Mouse (Mus musculus): ENCODE results near the gene Rcn3. TPM values are rescaled to one million over a fixed set of nuclear protein-coding genes. Genes with fewer than 3 reads are reported as not detected.

Rcn3 gene
- total RNA-seq, 2 experiments from 2014 or later: 57.2 to 80.5 TPM

- peak; percentile 92 for DNase-seq
- intact Hi-C loops (cut with DNase I; ENCODE audit: low total_unique reads): no loop called here
Measured at GRCm38 (mm10) chr7:45053931-45054510, 38.0 kb downstream of the Rcn3 start.

DNA sequence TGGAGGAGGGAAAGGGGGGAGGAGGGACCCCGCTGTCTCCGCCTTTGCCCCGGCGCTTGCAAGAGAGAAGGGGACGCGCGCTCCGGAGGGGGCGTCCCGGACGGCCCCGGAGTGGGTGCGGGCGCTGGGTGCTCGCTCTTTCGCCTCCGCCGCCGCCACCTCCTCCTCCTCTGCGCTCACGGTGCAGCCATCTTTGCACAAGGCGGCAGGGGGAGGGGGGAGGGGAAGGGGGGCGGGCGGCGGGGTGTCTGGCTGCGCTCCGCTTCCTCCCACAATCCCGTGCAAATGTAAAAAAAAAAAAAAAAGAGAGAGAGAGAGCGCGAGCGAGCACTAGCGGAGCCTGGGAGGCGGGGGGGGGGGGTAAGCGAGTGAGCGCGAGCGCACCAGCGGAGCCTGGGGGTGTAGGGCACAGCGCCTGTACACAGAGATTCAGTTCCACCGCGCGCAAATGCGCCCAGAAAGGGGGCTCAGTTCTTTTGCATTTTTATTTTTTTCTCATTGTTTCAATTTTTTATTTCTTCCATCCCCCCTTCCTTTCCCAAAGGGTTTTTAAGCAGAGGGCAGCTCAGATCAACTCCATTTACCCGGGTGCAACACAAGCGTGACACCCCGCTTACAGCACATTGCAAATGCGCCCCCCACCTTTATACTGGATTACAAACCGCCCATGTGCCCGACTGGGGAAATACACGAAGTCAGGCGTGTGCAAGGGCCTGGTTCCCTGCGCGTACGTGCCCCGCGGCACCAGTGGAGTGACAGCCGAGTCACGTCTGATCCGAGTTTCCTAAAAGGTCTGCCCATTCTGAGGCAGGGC lies 38.7 kb downstream of the Rcn3 start:
- DNase-seq: peak; percentile 85
- intact Hi-C loops (cut with DNase I; ENCODE audit: low total_unique reads): no loop called here

DNA sequence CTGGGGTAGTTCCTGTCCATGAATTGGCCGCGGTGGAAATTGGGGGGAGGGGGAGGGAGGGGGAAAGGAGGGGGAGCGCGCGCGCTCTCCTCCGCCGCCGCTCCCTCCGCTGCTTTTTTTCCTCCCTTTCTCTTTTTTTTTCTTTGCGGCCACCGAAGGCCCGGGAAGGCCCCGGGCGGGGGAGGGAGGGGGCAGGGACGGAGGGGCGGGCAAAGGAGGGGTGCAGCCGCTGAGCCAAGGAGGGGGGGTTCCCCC lies 39.2 kb downstream of the Rcn3 start, which contains the start of gene Prr12:
TSS of gene Prr12 (minus strand) at position 20 of the 255 bp plus-strand sequence.
- no peak for DNase-seq

DNA sequence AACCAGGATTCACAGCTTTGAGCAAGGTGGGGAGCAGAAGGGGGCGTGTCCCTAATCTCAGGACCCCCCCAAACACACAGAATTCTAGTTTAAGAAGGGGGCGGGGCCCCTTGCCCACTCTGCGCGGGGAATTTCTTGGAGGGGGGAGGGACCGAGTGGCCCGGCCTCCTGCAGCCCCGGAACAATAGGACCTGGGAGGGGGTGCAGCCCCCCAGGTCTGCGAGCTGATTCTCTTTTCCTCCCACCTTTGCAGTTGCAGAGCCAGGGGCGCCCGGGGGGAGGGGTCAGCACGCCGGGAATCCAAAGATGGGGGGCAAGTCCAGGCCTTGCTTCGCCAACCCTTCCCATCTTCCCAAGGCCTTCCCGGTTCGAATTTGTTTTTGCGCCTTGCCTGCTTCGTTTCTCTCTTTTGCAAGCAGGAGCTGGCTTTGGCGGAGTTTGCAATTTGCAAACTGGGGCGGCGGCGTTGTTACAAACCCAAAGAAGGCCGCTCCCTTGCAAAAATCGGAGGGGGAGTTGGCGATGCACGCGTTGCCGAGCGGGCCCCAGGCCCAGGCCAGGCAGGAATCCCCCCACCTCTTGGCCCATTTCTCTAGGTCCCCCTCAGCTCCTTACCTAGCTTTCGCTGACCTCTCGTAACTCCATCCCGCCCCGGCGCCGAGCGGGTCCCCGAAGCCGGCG lies 39.7 kb downstream of the Rcn3 start:
- intact Hi-C loops (cut with DNase I; ENCODE audit: low total_unique reads): no loop called here
- no peak for DNase-seq

More for the DNA sequence above, 39.2 kb downstream of the Rcn3 start, which contains the start of gene Prr12:
- intact Hi-C loops (cut with DNase I; ENCODE audit: low total_unique reads): no loop called here

GRCm38 (mm10) chr7:45051601-45051974 lies 40.4 kb downstream of the Rcn3 start:
- intact Hi-C loops (cut with DNase I; ENCODE audit: low total_unique reads): no loop called here
- no peak for DNase-seq

- peak; percentile 85 for DNase-seq
- intact Hi-C loops (cut with DNase I; ENCODE audit: low total_unique reads): no loop called here
Measured at GRCm38 (mm10) chr7:45050945-45051600, 40.9 kb downstream of the Rcn3 start.

GRCm38 (mm10) chr7:45048923-45049657 lies 42.9 kb downstream of the Rcn3 start:
- intact Hi-C loops (cut with DNase I; ENCODE audit: low total_unique reads): no loop called here

DNA sequence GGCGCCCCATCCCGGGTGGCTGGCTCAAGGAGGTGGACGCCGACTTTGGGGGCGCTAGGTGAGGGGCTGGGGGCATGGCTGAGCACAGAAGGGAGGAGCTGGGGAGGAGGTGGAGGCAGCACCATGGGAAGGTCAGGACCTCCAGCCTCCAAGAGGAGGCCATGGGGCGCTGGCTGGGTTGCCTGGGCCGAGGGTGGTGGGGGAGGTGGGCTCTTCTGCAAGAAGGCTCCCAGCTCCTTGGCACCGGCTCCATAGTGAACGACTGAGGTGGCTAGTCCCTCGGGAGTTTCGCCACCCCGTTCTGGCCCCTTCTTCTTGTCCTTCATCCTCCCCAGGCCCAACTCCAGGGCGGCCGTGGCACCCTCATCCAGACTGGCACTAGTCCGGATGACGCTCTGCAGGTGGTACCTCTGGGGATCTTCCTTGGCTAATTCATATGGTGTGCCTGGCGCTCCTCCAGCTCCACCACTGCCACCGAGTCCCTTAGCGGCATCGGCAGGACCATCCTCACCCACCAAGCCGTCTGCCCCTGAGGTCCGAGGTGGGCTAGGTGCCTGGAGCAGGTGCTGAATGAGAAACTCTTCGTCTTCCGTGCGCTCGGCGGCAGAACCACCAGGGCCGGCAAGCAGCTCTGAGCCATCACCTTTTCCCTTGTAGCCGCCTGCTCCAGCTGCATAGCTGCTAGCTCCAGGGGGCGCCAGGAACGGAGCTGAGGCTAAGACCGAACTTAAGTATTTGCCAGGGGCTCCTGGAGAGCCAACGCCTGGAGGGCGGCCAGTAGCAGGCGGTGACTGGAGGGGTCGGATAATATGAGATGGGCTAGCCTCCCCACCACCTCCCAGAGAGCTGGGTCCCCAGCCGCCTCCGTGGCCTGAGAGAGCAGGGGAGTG lies 43.8 kb downstream of the Rcn3 start:
- no peak for DNase-seq

More at GRCm38 (mm10) chr7:45048923-45049657, 42.9 kb downstream of the Rcn3 start:
- DNase-seq: peak; percentile 70

DNA sequence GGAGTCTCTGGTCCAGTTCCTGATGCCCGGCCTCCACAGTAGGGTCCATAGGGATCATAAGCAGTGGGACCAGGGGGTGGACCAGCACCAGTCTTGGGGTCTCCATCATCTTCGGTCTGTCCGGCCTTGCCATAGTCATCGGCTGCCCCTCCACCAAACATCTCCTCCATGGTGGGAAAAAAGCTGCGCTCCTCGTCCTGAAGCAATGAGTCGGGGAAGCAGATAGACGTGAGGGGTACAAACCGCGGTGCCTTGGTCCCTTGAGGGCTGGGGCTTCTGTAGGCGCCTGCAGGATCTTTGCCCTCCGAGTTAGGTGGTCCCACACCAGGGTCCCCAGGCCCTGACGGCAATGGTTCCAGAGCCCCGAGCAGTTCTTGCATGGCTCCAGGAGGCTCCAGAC lies 44.5 kb downstream of the Rcn3 start:
- no peak for DNase-seq
- intact Hi-C loops (cut with DNase I; ENCODE audit: low total_unique reads): no loop called here

More for the DNA sequence above, 43.8 kb downstream of the Rcn3 start:
- intact Hi-C loops (cut with DNase I; ENCODE audit: low total_unique reads): no loop called here

DNA sequence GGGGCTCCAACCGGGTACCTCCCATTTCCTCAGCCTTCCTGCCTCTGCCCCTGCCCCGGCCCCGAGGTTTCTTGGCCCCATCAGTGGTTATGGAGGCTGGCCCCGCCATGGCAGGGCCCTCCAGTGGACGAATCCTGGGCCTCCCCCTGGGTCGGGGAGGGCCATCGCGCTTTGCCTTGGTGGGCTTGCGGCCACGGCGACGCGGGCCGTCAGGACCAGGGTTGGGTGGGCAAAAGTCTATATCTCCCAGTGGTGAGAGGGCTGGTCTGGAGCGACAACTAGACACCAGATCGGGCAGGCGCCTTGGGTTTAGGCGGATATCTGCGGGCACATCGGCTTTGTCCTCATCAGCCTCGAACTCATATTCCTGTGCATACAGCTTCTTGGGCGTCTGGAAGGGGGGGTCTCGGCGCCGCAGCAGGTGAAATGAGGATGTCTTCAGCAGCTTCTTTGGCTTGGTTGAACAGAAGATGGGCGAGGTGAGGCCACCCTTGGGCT lies 45.1 kb downstream of the Rcn3 start:
- intact Hi-C loops (cut with DNase I; ENCODE audit: low total_unique reads): no loop called here
- DNase-seq: no peak

DNA sequence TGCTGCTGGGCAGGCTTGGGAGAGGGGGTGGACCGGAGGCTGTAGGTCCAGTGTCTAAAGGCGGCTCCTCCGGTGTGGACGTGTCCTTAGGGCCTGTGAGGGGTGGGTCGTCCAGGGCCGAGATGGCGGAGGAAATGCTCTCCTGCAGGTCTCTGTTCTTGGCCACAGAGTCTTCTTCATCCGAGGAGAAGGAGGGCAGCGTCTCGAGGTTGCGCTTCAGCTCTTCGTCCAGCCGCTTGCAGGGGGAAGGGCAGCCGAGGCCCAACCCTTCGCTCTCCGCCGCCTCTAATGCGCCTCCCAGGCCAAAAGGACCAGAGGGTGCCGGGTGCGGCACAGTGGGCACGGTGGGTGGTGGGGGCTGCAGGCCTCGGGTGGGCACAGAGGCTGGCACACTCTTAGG lies 46.3 kb downstream of the Rcn3 start:
- intact Hi-C loops (cut with DNase I; ENCODE audit: low total_unique reads): no loop called here
- no peak for DNase-seq

GRCm38 (mm10) chr7:45043307-45043706 lies 48.7 kb downstream of the Rcn3 start:
- no peak for DNase-seq

GRCm38 (mm10) chr7:45040851-45041250 lies 51.2 kb downstream of the Rcn3 start:
- DNase-seq: peak; percentile 68
- intact Hi-C loops (cut with DNase I; ENCODE audit: low total_unique reads): no loop called here

More at GRCm38 (mm10) chr7:45043307-45043706, 48.7 kb downstream of the Rcn3 start:
- intact Hi-C loops (cut with DNase I; ENCODE audit: low total_unique reads): no loop called here

- no peak for DNase-seq
- intact Hi-C loops (cut with DNase I; ENCODE audit: low total_unique reads): no loop called here
Measured at GRCm38 (mm10) chr7:45038411-45038810, 53.6 kb downstream of the Rcn3 start.

GRCm38 (mm10) chr7:45037720-45038361 lies 54.2 kb downstream of the Rcn3 start:
- peak; percentile 62 for DNase-seq
- intact Hi-C loops (cut with DNase I; ENCODE audit: low total_unique reads): no loop called here

- DNase-seq: no peak
- intact Hi-C loops (cut with DNase I; ENCODE audit: low total_unique reads): no loop called here
Measured at GRCm38 (mm10) chr7:45036702-45037101, 55.3 kb downstream of the Rcn3 start.

DNA sequence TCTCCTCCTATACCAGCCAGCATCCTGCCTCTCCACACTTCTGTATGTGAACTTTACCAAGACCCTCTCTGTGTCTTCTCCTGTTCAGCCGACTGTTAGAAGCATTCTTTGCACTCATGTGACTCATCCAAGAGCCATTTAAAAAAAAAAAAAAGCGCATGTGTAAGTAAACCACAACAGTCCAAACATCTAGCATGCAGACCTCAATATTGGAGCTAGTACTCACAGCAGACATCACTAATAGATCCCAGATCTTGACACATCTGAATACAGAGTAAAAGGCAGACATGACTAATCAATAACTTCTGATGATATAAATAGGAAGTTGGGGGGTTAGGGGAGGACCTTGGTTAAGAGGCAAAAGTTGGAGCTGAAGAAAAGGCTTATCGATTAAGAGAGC lies 56.4 kb downstream of the Rcn3 start:
- intact Hi-C loops (cut with DNase I; ENCODE audit: low total_unique reads): no loop called here
- DNase-seq: no peak

All from gastrocnemius, postnatal 14 days (tissue).